Mouse (Mus musculus) mammary gland, adult 2 months (tissue): ENCODE data around the gene Rpl36. TPM values are rescaled to one million over a fixed set of nuclear protein-coding genes. Genes with fewer than 3 reads are reported as not detected.

Source experiments
- polyA plus RNA-seq: library from polyadenylated mRNA; depleted of rRNA; stranded (reverse); fragments of >200 nt; gene quantifications from 2 replicates; pipeline ENCODE4 v1.2.3, GENCODE M21; 2012; ENCODE audit warnings: low replicate concordance; rRNA removed

The Rpl36 gene
- polyA plus RNA-seq: 1,962 and 4,053 TPM in 2 replicates

GRCm38 (mm10) chr17:56613236-56613844 lies at the start of gene Rpl36:
Rpl36 (plus strand) TSS chr17:56613416.

GRCm38 (mm10) chr17:56584257-56585130 lies 28.7 kb upstream of the Rpl36 start, which contains the start of the genes Safb2 and Safb:
Safb2 (minus strand) TSS chr17:56584585.
Safb (plus strand) TSS chr17:56584825.

DNA sequence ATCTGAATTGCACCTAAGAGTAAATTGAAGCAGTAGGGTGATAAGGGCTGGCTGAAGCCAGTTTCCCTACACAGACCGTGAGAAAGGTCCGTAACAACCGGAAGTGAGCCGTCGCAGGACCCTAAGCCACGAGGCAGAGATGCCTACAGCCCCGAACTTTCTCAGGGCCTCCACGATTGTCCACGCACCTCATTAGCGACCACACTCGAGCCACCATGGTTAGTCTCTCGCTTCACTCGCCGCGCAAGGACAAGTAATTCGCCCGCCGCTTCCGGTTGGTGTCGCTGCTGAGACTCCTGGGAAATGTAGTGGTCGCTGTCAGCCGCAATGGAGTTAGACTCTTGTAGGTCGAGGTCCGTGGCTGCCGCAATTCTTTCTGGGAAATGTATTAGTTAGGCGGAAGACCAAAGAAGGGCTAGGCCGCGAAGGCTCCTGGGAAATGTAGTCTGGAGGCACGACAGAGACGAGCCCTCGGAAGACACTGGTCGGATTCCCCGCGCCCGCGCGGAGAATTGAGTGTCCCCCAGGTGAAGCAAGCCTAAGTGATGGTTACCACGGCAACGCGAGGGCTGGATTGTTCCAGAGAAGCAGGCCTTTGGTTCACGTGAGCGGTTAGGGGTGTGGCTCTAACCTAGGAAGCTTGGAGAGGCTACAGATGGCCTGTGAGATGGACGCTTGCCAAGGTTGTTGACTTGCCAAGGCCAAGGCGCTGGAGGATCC lies 3.6 kb upstream of the Rpl36 start, which contains the start of gene 2410015M20Rik:
2410015M20Rik (minus strand) TSS at position 320 of the 720 bp plus-strand sequence.

GRCm38 (mm10) chr17:56626754-56627470 lies 13.7 kb downstream of the Rpl36 start, which contains the start of gene Lonp1:
Lonp1 (minus strand) TSS chr17:56626887.

DNA sequence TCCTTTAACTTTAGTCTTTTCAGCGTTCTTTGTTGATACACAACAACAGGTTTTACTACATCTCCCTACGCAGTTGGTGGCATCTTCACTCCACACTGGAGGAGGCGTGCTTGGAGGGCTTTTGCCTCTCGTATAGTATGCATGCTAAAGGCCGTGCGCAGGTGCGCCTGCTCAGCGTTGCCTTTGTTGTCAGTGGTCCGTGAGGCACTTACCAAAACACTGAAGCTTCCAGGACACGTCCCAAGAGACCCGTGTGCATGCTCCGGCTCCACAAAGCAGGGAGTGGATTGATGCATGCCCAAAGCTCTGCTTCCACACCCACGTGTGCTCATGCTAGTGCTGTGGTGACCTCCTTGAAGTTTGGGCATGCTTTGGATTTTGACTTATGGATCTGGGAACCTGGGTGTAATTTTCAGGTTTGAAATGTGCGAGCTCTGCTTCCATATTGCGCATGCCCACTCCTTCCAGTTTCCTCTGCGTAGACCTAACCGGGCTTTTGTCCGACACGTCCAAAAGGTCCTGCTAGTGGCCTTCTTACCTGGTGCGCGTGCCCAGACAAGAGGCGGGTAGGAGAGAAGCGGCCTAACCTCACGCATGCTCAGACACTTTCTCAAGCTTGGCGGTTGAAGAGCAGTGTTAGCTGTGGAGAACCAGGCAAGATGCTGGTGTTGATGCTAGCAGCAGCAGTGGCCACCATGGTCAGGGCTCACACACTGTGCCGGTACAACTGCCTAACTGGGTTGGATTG lies 14.5 kb downstream of the Rpl36 start, which contains the start of gene Catsperd:
Catsperd (plus strand) TSS at position 614 of the 748 bp plus-strand sequence.

Other genes starting within 250 kb of the Rpl36 start
- 112 and 178 TPM in 2 replicates for gene Ptprs, start 136.9 kb upstream of the Rpl36 start, polyA plus RNA-seq
- 0.10 TPM in 1 of 2 replicates, not detected in the other for gene Znrf4, start 101.0 kb upstream of the Rpl36 start, polyA plus RNA-seq
- 13.3 and 17.3 TPM in 2 replicates for gene Gm20219, start 59.0 kb upstream of the Rpl36 start, polyA plus RNA-seq
- 56.0 and 97.0 TPM in 2 replicates for gene Safb2, start 28.8 kb upstream of the Rpl36 start, polyA plus RNA-seq
- gene Safb, start 28.6 kb upstream of the Rpl36 start, polyA plus RNA-seq: 42.7 and 81.7 TPM in 2 replicates
- gene 2410015M20Rik, start 3.6 kb upstream of the Rpl36 start, polyA plus RNA-seq: 140 and 142 TPM in 2 replicates
- gene Lonp1, start 13.5 kb downstream of the Rpl36 start, polyA plus RNA-seq: 76.8 and 87.4 TPM in 2 replicates
- gene Catsperd, start 14.7 kb downstream of the Rpl36 start, polyA plus RNA-seq: 0.31 and 0.63 TPM in 2 replicates
- gene Ranbp3, start 59.9 kb downstream of the Rpl36 start, polyA plus RNA-seq: 68.1 and 99.5 TPM in 2 replicates
- gene Ndufa11, start 104.4 kb downstream of the Rpl36 start, polyA plus RNA-seq: 689 and 708 TPM in 2 replicates
- 27.7 and 47.7 TPM in 2 replicates for gene Vmac, start 104.6 kb downstream of the Rpl36 start, polyA plus RNA-seq
- 12.6 and 45.0 TPM in 2 replicates for gene Nrtn, start 144.1 kb downstream of the Rpl36 start, polyA plus RNA-seq
- 71.4 and 109 TPM in 2 replicates for gene Dus3l, start 151.3 kb downstream of the Rpl36 start, polyA plus RNA-seq
- gene Prr22, start 156.8 kb downstream of the Rpl36 start, polyA plus RNA-seq: 2.4 and 5.4 TPM in 2 replicates
- gene Rfx2, start 217.6 kb downstream of the Rpl36 start, polyA plus RNA-seq: 17.1 and 19.0 TPM in 2 replicates